Mouse (Mus musculus): ENCODE results near the gene Pvalb. TPM values are rescaled to one million over a fixed set of nuclear protein-coding genes. Genes with fewer than 3 reads are reported as not detected.

Gene Pvalb
- polyA plus RNA-seq, 1 experiment, result not detected

- Histone ChIP-seq H3K36me3 (replicated peaks; ENCODE audit: low read length) (peaks cover 50% of the 10 kb centered on the region), H3K4me1 (peaks cover 53% of the 10 kb centered on the region), H3K9me3 (no peaks in the 10 kb centered on the region), H3K27me3 (replicated peaks) (no peaks in the 10 kb centered on the region), H3K4me3 (replicated peaks) (no peak overlapping the region)
- no peak for TF ChIP-seq GATA1 (IDR thresholded peaks at IDR 0.05; ENCODE audit: borderline replicate concordance, low read length)
- no peak for TF ChIP-seq FLI1 (IDR thresholded peaks at IDR 0.05; ENCODE audit: low read length)
Measured at GRCm38 (mm10) chr15:78169566-78169965, 36.6 kb downstream of the Pvalb start.

GRCm38 (mm10) chr15:78165292-78165691, 40.9 kb downstream of the Pvalb start:
- Histone ChIP-seq H3K36me3 (replicated peaks; ENCODE audit: low read length) (peaks cover 73% of the 10 kb centered on the region), H3K4me1 (peaks cover 17% of the 10 kb centered on the region), H3K9me3 (no peaks in the 10 kb centered on the region), H3K4me3 (replicated peaks) (no peak overlapping the region), H3K27me3 (replicated peaks) (no peaks in the 10 kb centered on the region)
- TF ChIP-seq FLI1 (IDR thresholded peaks at IDR 0.05; ENCODE audit: low read length) (no peak), GATA1 (IDR thresholded peaks at IDR 0.05; ENCODE audit: borderline replicate concordance, low read length) (no peak)

DNA sequence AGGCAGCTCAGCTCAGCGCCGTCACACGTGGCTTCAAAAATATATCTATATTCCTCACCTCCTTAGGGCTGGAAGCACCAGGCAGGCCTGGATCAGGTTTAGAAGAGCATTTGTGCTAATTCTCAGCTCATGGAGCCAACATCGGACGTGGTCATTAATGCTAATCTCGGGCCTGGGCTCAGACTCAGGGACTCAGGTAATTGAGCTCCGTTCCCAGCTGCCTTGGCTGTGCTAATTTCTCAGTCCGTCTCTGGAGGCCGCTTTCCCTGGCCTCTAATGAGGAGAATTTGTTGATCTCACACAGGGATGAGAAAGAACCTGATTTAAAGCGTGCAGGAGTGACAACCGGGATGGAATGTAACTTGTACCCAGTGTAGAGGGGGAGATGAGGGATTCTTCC, 41.7 kb downstream of the Pvalb start:
- Histone ChIP-seq H3K36me3 (replicated peaks; ENCODE audit: low read length) (peaks cover 72% of the 10 kb centered on the region), H3K9me3 (no peaks in the 10 kb centered on the region)

DNA sequence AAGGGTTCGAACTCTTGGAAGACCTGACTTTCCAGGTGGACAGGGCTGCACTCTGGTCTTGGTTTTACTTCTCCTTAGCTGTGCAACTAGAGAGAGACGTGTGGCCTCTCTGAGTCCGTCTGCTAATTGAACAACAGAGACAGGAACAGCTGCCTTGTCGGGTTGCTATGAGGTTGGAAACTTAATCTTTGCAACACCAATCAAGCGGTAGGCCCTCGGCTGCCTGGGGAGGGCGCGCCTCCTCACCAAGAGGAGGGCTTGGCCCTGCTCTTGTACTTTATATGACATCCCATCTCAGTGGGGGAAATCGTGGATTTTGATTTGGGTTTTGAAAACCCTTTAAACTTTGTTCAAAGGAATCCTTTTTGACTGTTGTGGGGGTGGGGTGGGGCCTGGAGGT, 44.3 kb downstream of the Pvalb start:
- Histone ChIP-seq H3K4me1 (no peaks in the 10 kb centered on the region), H3K4me3 (replicated peaks) (no peak overlapping the region), H3K36me3 (replicated peaks; ENCODE audit: low read length) (peaks cover 59% of the 10 kb centered on the region), H3K9me3 (no peaks in the 10 kb centered on the region), H3K27me3 (replicated peaks) (peaks cover 11% of the 10 kb centered on the region)
- TF ChIP-seq GATA1 (IDR thresholded peaks at IDR 0.05; ENCODE audit: borderline replicate concordance, low read length) (no peak), FLI1 (IDR thresholded peaks at IDR 0.05; ENCODE audit: low read length) (no peak)

More for the DNA sequence above, 41.7 kb downstream of the Pvalb start:
- Histone ChIP-seq H3K4me3 (replicated peaks) (no peak overlapping the region), H3K4me1 (peaks cover 9% of the 10 kb centered on the region), H3K27me3 (replicated peaks) (no peaks in the 10 kb centered on the region)
- TF ChIP-seq FLI1 (IDR thresholded peaks at IDR 0.05; ENCODE audit: low read length), result no peak
- no peak for TF ChIP-seq GATA1 (IDR thresholded peaks at IDR 0.05; ENCODE audit: borderline replicate concordance, low read length)

- H3K4me1 ChIP-seq, result no peaks in the 10 kb centered on the region
- peaks cover 23% of the 10 kb centered on the region for H3K36me3 ChIP-seq (replicated peaks; ENCODE audit: low read length)
- H3K9me3 ChIP-seq, result no peaks in the 10 kb centered on the region
- peaks cover 22% of the 10 kb centered on the region for H3K27me3 ChIP-seq (replicated peaks)
- no peak overlapping the region for H3K4me3 ChIP-seq (replicated peaks)
- TF ChIP-seq FLI1 (IDR thresholded peaks at IDR 0.05; ENCODE audit: low read length) (no peak), GATA1 (IDR thresholded peaks at IDR 0.05; ENCODE audit: borderline replicate concordance, low read length) (no peak)
Measured at GRCm38 (mm10) chr15:78158335-78158734, 47.9 kb downstream of the Pvalb start.

GRCm38 (mm10) chr15:78157824-78158223, 48.4 kb downstream of the Pvalb start:
- H3K27me3 ChIP-seq (replicated peaks), result peaks cover 27% of the 10 kb centered on the region
- peaks cover 18% of the 10 kb centered on the region for H3K36me3 ChIP-seq (replicated peaks; ENCODE audit: low read length)
- TF ChIP-seq FLI1 (IDR thresholded peaks at IDR 0.05; ENCODE audit: low read length), result no peak
- no peak for TF ChIP-seq GATA1 (IDR thresholded peaks at IDR 0.05; ENCODE audit: borderline replicate concordance, low read length)
- no peak overlapping the region for H3K4me3 ChIP-seq (replicated peaks)
- H3K4me1 ChIP-seq, result no peaks in the 10 kb centered on the region
- no peaks in the 10 kb centered on the region for H3K9me3 ChIP-seq

DNA sequence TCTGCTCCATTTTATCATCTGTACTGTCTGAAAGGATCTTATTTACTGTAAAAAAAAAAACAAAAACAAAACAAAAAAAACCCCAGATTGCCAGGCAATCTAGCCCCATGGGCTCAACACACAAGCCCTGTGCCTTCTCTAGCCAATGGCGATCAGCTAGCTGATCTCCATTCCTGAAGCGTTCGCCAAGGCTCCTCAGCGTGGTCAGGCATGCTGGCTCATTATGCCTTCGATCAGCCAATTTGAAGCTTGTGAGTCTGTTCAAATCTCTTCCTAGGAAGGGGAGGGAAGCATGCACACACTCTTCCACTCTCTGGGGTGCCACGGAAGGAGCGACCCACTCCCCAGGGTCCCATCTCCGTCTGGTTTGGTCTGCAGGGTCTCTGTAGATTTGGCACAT, 48.9 kb downstream of the Pvalb start:
- H3K9me3 ChIP-seq, result no peaks in the 10 kb centered on the region
- peaks cover 13% of the 10 kb centered on the region for H3K36me3 ChIP-seq (replicated peaks; ENCODE audit: low read length)
- H3K4me1 ChIP-seq, result no peaks in the 10 kb centered on the region
- H3K4me3 ChIP-seq (replicated peaks), result no peak overlapping the region
- H3K27me3 ChIP-seq (replicated peaks), result peaks cover 31% of the 10 kb centered on the region
- TF ChIP-seq GATA1 (IDR thresholded peaks at IDR 0.05; ENCODE audit: borderline replicate concordance, low read length) (no peak), FLI1 (IDR thresholded peaks at IDR 0.05; ENCODE audit: low read length) (no peak)

DNA sequence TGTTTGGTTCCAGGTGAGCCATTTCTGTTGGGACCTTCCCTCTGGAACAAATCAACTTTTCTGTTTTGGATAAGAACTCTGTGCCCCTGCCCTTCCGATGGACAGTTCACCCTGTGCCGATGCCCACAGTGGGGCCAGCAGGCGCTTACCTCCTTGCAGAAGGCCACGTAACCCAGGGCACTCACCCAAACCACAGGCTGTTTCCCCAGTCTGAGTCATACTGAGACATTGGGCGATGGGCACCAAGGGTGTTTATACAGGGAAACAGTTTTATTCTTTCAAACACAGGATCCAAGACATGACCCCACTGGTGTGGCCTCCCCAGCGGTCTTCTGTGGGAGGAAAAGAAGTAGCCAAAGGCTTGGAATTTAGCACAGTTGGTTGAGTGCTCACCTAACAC, 50.8 kb downstream of the Pvalb start:
- TF ChIP-seq GATA1 (IDR thresholded peaks at IDR 0.05; ENCODE audit: borderline replicate concordance, low read length) (no peak), FLI1 (IDR thresholded peaks at IDR 0.05; ENCODE audit: low read length) (no peak)
- Histone ChIP-seq H3K4me1 (no peaks in the 10 kb centered on the region), H3K36me3 (replicated peaks; ENCODE audit: low read length) (no peaks in the 10 kb centered on the region), H3K27me3 (replicated peaks) (peaks cover 39% of the 10 kb centered on the region), H3K4me3 (replicated peaks) (no peak overlapping the region), H3K9me3 (no peaks in the 10 kb centered on the region)

DNA sequence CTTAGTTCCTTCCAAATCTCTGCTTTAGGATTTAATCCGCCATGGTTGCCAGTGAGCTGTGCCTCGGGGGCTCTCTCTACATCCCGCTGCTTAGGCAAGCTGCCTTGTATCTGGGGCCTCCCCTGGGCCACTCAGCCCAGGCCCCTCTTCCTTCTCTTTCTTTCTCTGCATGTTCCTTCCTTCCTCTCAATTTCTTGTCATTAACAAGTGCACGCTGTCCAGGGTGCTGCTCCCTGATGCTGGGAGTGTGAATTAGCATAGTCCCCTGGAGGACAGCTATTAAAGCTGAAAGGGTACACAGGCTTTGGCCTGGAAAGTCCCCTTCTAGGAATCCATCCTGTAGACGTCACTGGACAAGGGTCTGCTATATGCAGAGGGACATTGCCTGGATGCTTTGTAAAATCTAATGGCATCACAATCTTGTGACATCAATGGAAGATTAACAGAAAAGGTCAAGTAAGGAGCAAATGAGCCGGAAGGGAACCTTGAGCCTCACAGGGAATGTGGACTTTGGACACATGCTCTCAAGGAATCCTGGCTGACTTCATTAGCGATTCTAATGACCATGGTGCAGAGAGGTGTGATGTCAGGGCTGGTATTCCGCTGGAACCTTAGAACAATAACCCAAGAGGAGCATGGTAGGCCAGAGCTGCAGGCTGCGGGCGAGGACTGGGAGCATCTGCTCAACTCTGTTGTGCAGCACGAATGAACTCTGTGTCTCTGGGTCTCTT, 53.0 kb downstream of the Pvalb start:
- H3K4me3 ChIP-seq (replicated peaks), result no peak overlapping the region
- TF ChIP-seq GATA1 (IDR thresholded peaks at IDR 0.05; ENCODE audit: borderline replicate concordance, low read length), result no peak
- no peak for TF ChIP-seq FLI1 (IDR thresholded peaks at IDR 0.05; ENCODE audit: low read length)
- H3K4me1 ChIP-seq, result peaks cover 4% of the 10 kb centered on the region; the same call in 1 of the 2 replicates
- H3K27me3 ChIP-seq (replicated peaks), result peaks cover 47% of the 10 kb centered on the region
- H3K36me3 ChIP-seq (replicated peaks; ENCODE audit: low read length), result no peaks in the 10 kb centered on the region
- no peaks in the 10 kb centered on the region for H3K9me3 ChIP-seq

- H3K36me3 ChIP-seq (replicated peaks; ENCODE audit: low read length), result no peaks in the 10 kb centered on the region
- H3K4me3 ChIP-seq (replicated peaks), result no peak overlapping the region
- no peak for TF ChIP-seq FLI1 (IDR thresholded peaks at IDR 0.05; ENCODE audit: low read length)
- no peak for TF ChIP-seq GATA1 (IDR thresholded peaks at IDR 0.05; ENCODE audit: borderline replicate concordance, low read length)
- 0 out of 2 replicates have a peak, but pooled peaks cover 2% of the 10 kb centered on the region for H3K9me3 ChIP-seq
- H3K27me3 ChIP-seq (replicated peaks), result peaks cover 52% of the 10 kb centered on the region
- H3K4me1 ChIP-seq, result peaks cover 7% of the 10 kb centered on the region; the same call in 1 of the 2 replicates
Measured at GRCm38 (mm10) chr15:78148565-78148964, 57.6 kb downstream of the Pvalb start.

Other genes with a start within 250 kb of the Pvalb start
- gene Foxred2, start 249.7 kb downstream of the Pvalb start, polyA plus RNA-seq (2012; ENCODE audit: insufficient read depth, low replicate concordance), result 0.66 TPM in 1 of 2 replicates, not detected in the other
- gene Eif3d, start 235.6 kb downstream of the Pvalb start, polyA plus RNA-seq (2012; ENCODE audit: insufficient read depth, low replicate concordance), result 15.2 and 40.0 TPM in 2 replicates
- not detected in 2 replicates for gene Cacng2, start 86.4 kb downstream of the Pvalb start, polyA plus RNA-seq (2012; ENCODE audit: insufficient read depth, low replicate concordance)
- 132 and 388 TPM in 2 replicates for gene Ift27, start 32.3 kb downstream of the Pvalb start, polyA plus RNA-seq (2012; ENCODE audit: insufficient read depth, low replicate concordance)
- gene Ncf4, start 38.4 kb upstream of the Pvalb start, polyA plus RNA-seq (2012; ENCODE audit: insufficient read depth, low replicate concordance), result 31.4 and 83.6 TPM in 2 replicates
- gene Csf2rb2, start 99.3 kb upstream of the Pvalb start, polyA plus RNA-seq (2012; ENCODE audit: insufficient read depth, low replicate concordance), result 47.0 and 75.8 TPM in 2 replicates
- 80.6 and 123 TPM in 2 replicates for gene Csf2rb, start 119.4 kb upstream of the Pvalb start, polyA plus RNA-seq (2012; ENCODE audit: insufficient read depth, low replicate concordance)
- not detected in 2 replicates for gene Tex33, start 189.5 kb upstream of the Pvalb start, polyA plus RNA-seq (2012; ENCODE audit: insufficient read depth, low replicate concordance)
- 1.6 and 6.3 TPM in 2 replicates for gene Tst, start 199.5 kb upstream of the Pvalb start, polyA plus RNA-seq (2012; ENCODE audit: insufficient read depth, low replicate concordance)
- gene Mpst, start 200.0 kb upstream of the Pvalb start, polyA plus RNA-seq (2012; ENCODE audit: insufficient read depth, low replicate concordance), result 68.5 and 128 TPM in 2 replicates
- 9.6 TPM in 1 of 2 replicates, not detected in the other for gene Kctd17, start 222.2 kb upstream of the Pvalb start, polyA plus RNA-seq (2012; ENCODE audit: insufficient read depth, low replicate concordance)